ENCODE assay signal across 7 mouse cellular contexts in the genomic region with DNA sequence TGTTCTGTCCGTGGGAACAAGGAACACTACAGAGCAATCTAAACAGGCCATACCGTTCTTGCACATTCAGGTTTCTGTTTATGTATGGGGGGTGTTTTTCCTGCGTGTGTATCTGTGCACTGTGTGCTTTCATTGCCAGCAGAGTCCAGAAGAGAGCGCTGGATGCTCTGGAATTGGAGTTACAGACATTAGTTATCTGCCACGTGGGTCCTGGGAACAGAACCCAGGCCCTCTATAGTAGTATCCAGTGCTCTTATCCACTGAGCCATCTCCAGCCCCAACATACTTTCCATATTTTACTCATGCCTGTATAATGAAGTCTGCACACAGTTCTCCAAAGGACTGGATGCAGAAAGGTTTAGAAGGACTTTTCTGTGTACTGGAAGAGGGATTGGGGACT. TPM values are rescaled to one million over a fixed set of nuclear protein-coding genes. Genes with fewer than 3 reads are reported as not detected.
A peak's percentile ranks its signal among the peaks of the same experiment; 100 is the strongest.
DNase-seq lines count a peak whose midpoint lies in the region; ATAC-seq and TF ChIP-seq lines count a peak whose summit lies in the region.

No protein-coding gene starts in this region.

- ATAC-seq in lung, postnatal 0 days, result no peak
- ATAC-seq in limb, embryonic 13.5 days (ENCODE audit: low FRiP score, low read depth), result peak; percentile 1; the same call in 1 of the 2 replicates

- 0% methylated on average over 5 of the region's 5 CpGs for WGBS in lung, postnatal 0 days
- 1% methylated on average over 5 of the region's 5 CpGs for WGBS in forebrain, embryonic 10.5 days
- WGBS in limb, embryonic 13.5 days, result 2% methylated on average over 5 of the region's 5 CpGs
- WGBS in small intestine, adult 2 months, result 2% methylated on average over 5 of the region's 5 CpGs

- H3K9me3 ChIP-seq in lung, postnatal 0 days (ENCODE audit: low read length), result no peaks in the 10 kb centered on the region
- peaks cover 9% of the 10 kb centered on the region for H3K9me3 ChIP-seq in forebrain, embryonic 10.5 days
- H3K9me3 ChIP-seq in limb, embryonic 13.5 days, result peaks cover 4% of the 10 kb centered on the region; the same call in 1 of the 2 replicates

- H3K27ac ChIP-seq in lung, postnatal 0 days (ENCODE audit: low read length), result no peak overlapping the region
- peak overlapping the region; percentile 89 for H3K27ac ChIP-seq in forebrain, embryonic 10.5 days
- no peak overlapping the region for H3K27ac ChIP-seq in limb, embryonic 13.5 days
- no peak overlapping the region for H3K27ac ChIP-seq in small intestine, adult 2 months (ENCODE audit: insufficient read depth, low read depth, low read length)

- TF ChIP-seq CTCF in lung, postnatal 0 days (IDR thresholded peaks at IDR 0.05), result peak; percentile 21
- TF ChIP-seq CTCF in small intestine, adult 2 months (IDR thresholded peaks at IDR 0.05; ENCODE audit: extremely low read depth, insufficient read length, insufficient replicate concordance, low read depth, low read length), result no peak

- peak; percentile 16 for DNase-seq in lung, postnatal 0 days (ENCODE audit: low spot score)
- no peak for DNase-seq in lung, adult 18-20 months
- no peak for DNase-seq in forebrain, embryonic 10.5 days (ENCODE audit: extremely low spot score, low spot score)
- DNase-seq in urinary bladder, postnatal 14 days (ENCODE audit: low spot score), result no peak
- no peak for DNase-seq in cerebellum, postnatal 10 days

- peak overlapping the region; percentile 81 for H3K4me2 ChIP-seq in lung, postnatal 0 days (replicated peaks; ENCODE audit: low read depth, low read length)
- H3K4me2 ChIP-seq in limb, embryonic 13.5 days (replicated peaks), result peak overlapping the region; percentile 86

- peak overlapping the region; percentile 74 for H3K4me3 ChIP-seq in lung, postnatal 0 days (ENCODE audit: low read depth, low read length)
- peak overlapping the region; percentile 93 for H3K4me3 ChIP-seq in forebrain, embryonic 10.5 days
- H3K4me3 ChIP-seq in limb, embryonic 13.5 days, result peak overlapping the region; percentile 85
- H3K4me3 ChIP-seq in small intestine, adult 2 months (ENCODE audit: low read depth, low read length), result peak overlapping the region; percentile 73

- H3K27me3 ChIP-seq in lung, postnatal 0 days (replicated peaks; ENCODE audit: insufficient read depth, low read length), result no peaks in the 10 kb centered on the region
- no peaks in the 10 kb centered on the region for H3K27me3 ChIP-seq in forebrain, embryonic 10.5 days (ENCODE audit: poor library complexity, severe bottlenecking)
- no peaks in the 10 kb centered on the region for H3K27me3 ChIP-seq in limb, embryonic 13.5 days
- no peaks in the 10 kb centered on the region for H3K27me3 ChIP-seq in small intestine, adult 2 months (ENCODE audit: control insufficient read depth, insufficient read depth, low read length)

- H3K9ac ChIP-seq in lung, postnatal 0 days (replicated peaks; ENCODE audit: low read depth), result peak overlapping the region; percentile 6
- peak overlapping the region; percentile 77 for H3K9ac ChIP-seq in limb, embryonic 13.5 days

- TF ChIP-seq EP300 in lung, postnatal 0 days (IDR thresholded peaks at IDR 0.05), result no peak

- 0 out of 2 replicates have a peak, but pooled peaks cover 4% of the 10 kb centered on the region for H3K4me1 ChIP-seq in lung, postnatal 0 days (ENCODE audit: insufficient read depth, low read depth, low read length)
- peaks cover 27% of the 10 kb centered on the region for H3K4me1 ChIP-seq in forebrain, embryonic 10.5 days
- peaks cover 16% of the 10 kb centered on the region for H3K4me1 ChIP-seq in limb, embryonic 13.5 days
- no peaks in the 10 kb centered on the region for H3K4me1 ChIP-seq in small intestine, adult 2 months (ENCODE audit: control insufficient read depth, insufficient read depth, insufficient read length, low read length)

- no peak for TF ChIP-seq POLR2A in small intestine, adult 2 months (IDR thresholded peaks at IDR 0.05; ENCODE audit: low read depth, low read length)

- no peaks in the 10 kb centered on the region for H3K36me3 ChIP-seq in lung, postnatal 0 days (ENCODE audit: insufficient read depth, low read length)
- H3K36me3 ChIP-seq in forebrain, embryonic 10.5 days (replicated peaks), result peaks cover 10% of the 10 kb centered on the region
- H3K36me3 ChIP-seq in limb, embryonic 13.5 days, result no peaks in the 10 kb centered on the region
- H3K36me3 ChIP-seq in small intestine, adult 2 months (ENCODE audit: control insufficient read depth, insufficient read depth, low read length), result no peaks in the 10 kb centered on the region

RNA-seq across cellular contexts. Expression of a gene that starts 0.6 kb away (rescaled TPM):
- polyA plus RNA-seq in lung, postnatal 0 days (2015; fragmentation: Nextera tagmentation; extraction: Ambion mirVana), result 25.3 and 28.6 TPM in 2 replicates
- polyA plus RNA-seq in forebrain, embryonic 10.5 days (2016; fragmentation: Nextera tagmentation; extraction: Ambion mirVana), result 127 and 128 TPM in 2 replicates
- polyA plus RNA-seq in limb, embryonic 13.5 days (2015; fragmentation: Nextera tagmentation; extraction: Ambion mirVana), result 64.3 and 65.8 TPM in 2 replicates
- polyA plus RNA-seq in small intestine, adult 2 months (2012; rRNA removed), result 11.9 and 15.5 TPM in 2 replicates

RNA-seq across cellular contexts. Expression of a gene that starts 18.3 kb away (rescaled TPM):
- polyA plus RNA-seq in lung, postnatal 0 days (2015; fragmentation: Nextera tagmentation; extraction: Ambion mirVana), result 279 and 307 TPM in 2 replicates
- polyA plus RNA-seq in forebrain, embryonic 10.5 days (2016; fragmentation: Nextera tagmentation; extraction: Ambion mirVana), result 851 and 879 TPM in 2 replicates
- 756 and 813 TPM in 2 replicates for polyA plus RNA-seq in limb, embryonic 13.5 days (2015; fragmentation: Nextera tagmentation; extraction: Ambion mirVana)
- 1.7 and 4.4 TPM in 2 replicates for polyA plus RNA-seq in small intestine, adult 2 months (2012; rRNA removed)

RNA-seq across cellular contexts. Expression of a gene that starts 46.3 kb away (rescaled TPM):
- polyA plus RNA-seq in lung, postnatal 0 days (2015; fragmentation: Nextera tagmentation; extraction: Ambion mirVana), result 1.4 TPM in 2 replicates
- 1.0 and 1.1 TPM in 2 replicates for polyA plus RNA-seq in forebrain, embryonic 10.5 days (2016; fragmentation: Nextera tagmentation; extraction: Ambion mirVana)
- polyA plus RNA-seq in limb, embryonic 13.5 days (2015; fragmentation: Nextera tagmentation; extraction: Ambion mirVana), result 1.7 and 1.9 TPM in 2 replicates
- polyA plus RNA-seq in small intestine, adult 2 months (2012; rRNA removed), result 0.06 and 0.11 TPM in 2 replicates

RNA-seq across cellular contexts. Expression of a gene that starts 54.4 kb away (rescaled TPM):
- 8.2 TPM in 2 replicates for polyA plus RNA-seq in lung, postnatal 0 days (2015; fragmentation: Nextera tagmentation; extraction: Ambion mirVana)
- 1.3 and 1.8 TPM in 2 replicates for polyA plus RNA-seq in forebrain, embryonic 10.5 days (2016; fragmentation: Nextera tagmentation; extraction: Ambion mirVana)
- polyA plus RNA-seq in limb, embryonic 13.5 days (2015; fragmentation: Nextera tagmentation; extraction: Ambion mirVana), result 6.4 and 9.1 TPM in 2 replicates
- 3.8 and 4.5 TPM in 2 replicates for polyA plus RNA-seq in small intestine, adult 2 months (2012; rRNA removed)

Comparison
In these comparisons a context has a peak if more than half of its experiments do, and no peak if none do; other contexts are left out.
1. RNA of a gene that starts 18.3 kb away (polyA plus RNA-seq): 851 to 879 TPM in forebrain, embryonic 10.5 days, 756 to 813 TPM in limb, embryonic 13.5 days and 279 to 307 TPM in lung, postnatal 0 days; 1.7 to 4.4 TPM in small intestine, adult 2 months; every median in the first group is over 10 times any median in the second.
2. Peak in every context shown above with its lines, with median percentiles within 50 percentile points of each other: H3K4me3 ChIP-seq.